Mouse (Mus musculus): Measurements from ENCODE around the gene Nrxn2.

- no peak for TF ChIP-seq GATA1 (IDR thresholded peaks at IDR 0.05; ENCODE audit: borderline replicate concordance, low read length)
- no peak for TF ChIP-seq CTCF (IDR thresholded peaks at IDR 0.05; ENCODE audit: low read depth, low read length)
Measured at GRCm38 (mm10) chr19:6569021-6569420, 150.5 kb downstream of the Nrxn2 start.

Data from G1E (cell line).